Mouse (Mus musculus) lung, postnatal 10 days (tissue): ENCODE data around the gene Nip7.
"Not testable (repeated sequence)": the region's sequence is repeated elsewhere in the genome, so short reads cannot be mapped to it uniquely, and the experiment has no call there.

Experiments used
- DNase-seq: peaks from one replicate; pipeline ENCODE4 v3.0.0; 2021

The Nip7 gene

GRCm38 (mm10) chr8:107073706-107074105 is 17.0 kb downstream of the Nip7 start:
- DNase-seq = no peak

DNA sequence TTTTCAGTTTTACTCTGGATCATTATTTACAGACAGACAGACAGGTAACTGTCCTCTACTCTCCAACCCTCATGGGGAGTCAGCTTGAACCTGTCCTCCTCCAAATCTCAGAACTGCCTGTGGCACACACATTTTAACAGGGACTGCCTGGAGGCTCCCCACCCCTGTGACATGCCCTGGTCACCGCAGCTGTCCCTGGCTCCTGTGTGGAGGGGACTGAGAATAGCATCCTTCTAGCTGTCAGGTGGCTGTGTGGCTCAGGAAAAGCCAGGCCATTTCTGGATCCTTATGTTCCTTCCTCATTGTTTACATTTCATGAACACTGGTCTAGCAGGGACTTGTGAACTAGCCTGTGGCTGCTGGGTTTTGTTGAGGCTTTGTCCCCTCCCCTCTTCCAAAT is 17.5 kb downstream of the Nip7 start:
- DNase-seq = no peak

GRCm38 (mm10) chr8:107076239-107076888 is 19.7 kb downstream of the Nip7 start:
- DNase-seq = no peak

DNA sequence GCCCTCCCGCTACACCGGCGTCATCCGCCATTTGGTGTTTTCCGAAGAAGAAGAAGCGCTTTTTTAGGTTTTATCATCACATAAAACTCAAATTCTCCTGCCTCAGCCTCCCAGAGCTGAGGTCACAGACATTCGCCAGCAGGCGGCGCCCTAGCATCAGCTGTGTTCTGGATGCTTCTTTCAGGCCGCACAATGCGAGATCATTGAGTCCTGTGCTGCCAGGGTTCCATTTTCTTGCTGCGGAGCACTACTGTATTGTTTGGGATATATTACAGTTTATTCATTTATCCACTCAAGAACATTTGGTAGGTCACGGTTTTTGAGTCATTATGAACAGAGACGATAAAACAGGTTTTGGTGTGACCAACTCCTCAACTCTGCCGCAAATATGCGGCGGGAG is 28.7 kb downstream of the Nip7 start:
- no peak for DNase-seq

- DNase-seq = no peak
Observed at GRCm38 (mm10) chr8:107086018-107086417, 29.3 kb downstream of the Nip7 start.

DNA sequence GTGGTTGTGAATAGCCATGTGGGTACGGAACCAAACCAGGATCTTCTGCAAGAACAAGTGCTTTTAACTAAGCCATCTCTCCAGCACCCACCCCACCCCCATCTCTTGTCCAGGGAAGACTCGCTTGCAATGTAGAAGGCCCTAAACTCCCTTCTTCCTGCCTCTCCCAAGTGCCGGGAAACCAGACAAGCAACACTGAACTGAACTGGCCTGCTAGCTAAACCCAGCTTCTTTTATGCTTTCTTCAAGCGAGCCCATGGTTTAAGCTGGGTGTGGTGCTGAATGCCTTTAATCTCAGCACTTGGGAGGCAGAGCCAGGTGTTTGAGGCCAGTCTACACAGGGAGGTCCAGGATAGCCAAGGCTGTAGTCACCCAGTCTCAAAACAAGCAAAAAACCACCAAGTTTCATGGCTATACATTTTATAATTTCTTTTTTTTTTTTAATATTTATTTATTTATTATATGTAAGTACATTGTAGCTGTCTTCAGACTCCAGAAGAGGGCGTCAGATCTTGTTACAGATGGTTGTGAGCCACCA is 31.9 kb downstream of the Nip7 start:
- no peak for DNase-seq

DNA sequence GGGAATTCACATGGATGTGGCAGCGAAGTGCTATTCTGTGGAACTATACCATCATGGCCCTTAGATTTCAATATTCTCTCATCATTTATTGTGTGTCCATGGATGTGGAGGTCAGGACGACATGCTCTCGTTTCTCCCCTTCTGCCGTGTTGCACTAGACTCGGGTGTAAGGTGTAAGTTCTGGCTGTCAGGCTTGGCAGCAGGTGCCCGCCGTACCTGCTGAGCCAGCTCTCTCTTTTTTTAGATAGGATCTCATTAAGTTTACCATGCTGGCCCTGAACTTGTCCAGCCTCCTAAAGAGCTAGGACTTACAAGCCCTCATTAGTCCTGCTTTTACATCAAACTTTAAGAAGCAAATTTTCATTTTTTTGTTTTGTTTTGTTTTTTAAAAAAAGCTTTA is 33.9 kb downstream of the Nip7 start:
- DNase-seq = no peak

DNA sequence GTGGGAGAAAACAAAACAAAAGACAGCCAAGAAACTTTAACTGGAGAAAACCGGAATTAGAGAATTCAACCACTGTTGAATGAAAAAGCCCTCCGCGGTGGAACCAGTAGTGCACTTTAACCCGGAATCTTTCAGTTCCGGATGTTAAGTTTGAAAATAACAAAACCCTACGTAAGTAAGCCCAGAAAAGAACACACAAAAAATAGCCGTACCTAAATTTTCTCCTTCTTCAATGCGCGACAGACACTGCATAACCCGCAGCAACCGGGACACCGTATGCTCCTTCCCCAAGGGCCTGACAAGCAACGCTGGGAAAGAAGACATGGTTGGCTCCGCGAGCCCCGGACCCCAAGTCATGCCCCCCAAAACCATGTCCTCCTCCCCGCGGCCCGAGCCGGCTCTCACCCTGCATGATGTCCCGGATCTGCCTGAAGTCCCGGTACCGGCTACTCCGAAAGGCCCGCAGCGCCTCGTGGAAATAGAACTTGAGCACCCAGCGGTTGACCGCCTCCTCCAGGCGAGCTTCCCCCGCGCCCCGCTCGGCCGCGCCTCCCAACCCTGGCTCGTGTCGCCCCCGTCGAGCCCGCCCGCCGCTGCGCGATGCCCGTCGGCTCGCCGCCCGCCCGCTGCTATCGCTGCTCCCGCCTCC is 39.2 kb downstream of the Nip7 start:
- no peak for DNase-seq

GRCm38 (mm10) chr8:107096366-107097036 is 39.8 kb downstream of the Nip7 start, which contains the start of gene Terf2:
TSS of gene Terf2 (minus strand) at chr8:107096547.
- DNase-seq = peak; percentile 96

- DNase-seq = no peak
Observed at GRCm38 (mm10) chr8:107100635-107101034, 44.0 kb downstream of the Nip7 start.

GRCm38 (mm10) chr8:107104547-107104946 is 47.9 kb downstream of the Nip7 start:
- peak; percentile 88 for DNase-seq

DNA sequence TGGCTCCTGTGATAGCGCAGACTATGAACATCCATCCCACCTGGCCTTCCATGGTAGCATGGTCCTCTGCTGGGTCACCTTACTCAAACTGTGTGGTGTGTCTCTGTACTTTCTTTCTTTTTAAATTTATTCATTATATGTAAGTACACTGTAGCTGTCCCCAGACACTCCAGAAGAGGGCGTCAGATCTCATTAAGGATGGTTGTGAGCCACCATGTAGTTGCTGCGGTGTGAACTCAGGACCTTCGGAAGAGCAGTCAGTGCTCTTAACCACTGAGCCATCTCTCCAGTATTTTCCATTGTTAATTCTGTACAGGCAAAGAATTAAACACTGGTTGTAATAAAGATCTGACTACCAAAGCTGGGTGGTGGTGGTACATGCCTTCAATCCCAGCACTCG is 51.4 kb downstream of the Nip7 start:
- not testable (repeated sequence) for DNase-seq

DNA sequence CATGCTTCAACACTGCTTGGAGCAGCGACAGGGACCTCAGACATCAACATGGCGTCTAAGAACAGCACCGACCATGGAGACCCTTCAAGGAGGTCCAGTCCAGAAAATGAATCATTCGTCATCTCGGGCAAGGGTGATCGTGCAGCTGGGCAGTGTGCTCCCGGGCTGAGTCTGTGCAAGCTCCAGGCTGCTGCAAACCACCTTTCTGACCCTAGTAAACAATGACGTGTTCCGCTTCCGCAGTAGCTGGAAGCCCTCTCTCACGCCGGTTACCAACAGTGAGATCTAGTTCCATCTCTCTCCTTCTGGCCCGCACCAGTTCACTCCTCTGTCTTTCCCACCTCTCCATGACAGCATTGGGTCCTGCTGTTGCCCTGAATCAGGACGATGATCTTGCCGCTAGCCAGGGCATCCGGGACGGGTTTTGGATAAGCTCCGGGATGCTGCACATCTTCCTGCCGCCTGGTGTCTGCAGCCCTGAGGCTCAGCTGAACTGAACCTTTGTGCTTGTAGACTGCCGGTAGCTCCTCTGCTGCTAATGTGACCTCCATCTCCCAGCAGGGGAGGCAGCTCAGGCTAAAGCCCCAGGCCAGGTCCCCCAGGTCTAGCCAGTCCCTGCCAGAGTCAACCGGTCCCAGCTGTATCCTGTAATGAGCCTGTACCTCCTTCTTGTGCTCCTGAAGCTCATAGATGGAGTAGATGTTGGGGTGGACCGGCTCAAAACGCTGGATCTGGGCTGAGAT is 52.5 kb downstream of the Nip7 start:
- peak; percentile 23 for DNase-seq

- no peak for DNase-seq
Observed at GRCm38 (mm10) chr8:107109816-107110435, 53.2 kb downstream of the Nip7 start.
